Mouse (Mus musculus): Measurements from ENCODE around the gene Lrrc2. TPM values are rescaled to one million over a fixed set of nuclear protein-coding genes. Genes with fewer than 3 reads are reported as not detected.

The Lrrc2 gene
- under 1 TPM; 0.17 to 0.19 TPM for polyA plus RNA-seq (2017; shearing (Covaris generic))

DNA sequence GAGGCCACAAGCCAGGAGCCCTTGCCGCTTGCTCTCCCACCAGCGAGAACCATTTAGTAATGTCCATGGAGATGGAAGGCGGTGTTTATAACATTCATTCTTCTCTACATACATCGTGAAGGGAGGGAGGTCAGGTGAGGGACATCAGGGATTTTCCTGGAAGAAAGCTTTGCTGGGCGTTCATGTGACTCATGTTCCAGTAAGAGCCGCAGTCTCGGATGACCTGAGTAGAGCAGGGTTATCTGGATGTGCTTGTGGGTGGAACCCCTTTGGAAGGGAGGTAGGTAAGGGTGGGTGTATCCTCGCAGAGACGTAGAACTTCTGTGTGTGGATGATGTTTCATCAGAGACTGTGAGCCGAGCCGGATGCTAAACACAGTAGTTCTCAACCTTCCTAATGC, at the start of gene Lrrc2:
Gene Lrrc2, plus strand, starts transcription at position 149 of the 400 bp plus-strand sequence.

DNA sequence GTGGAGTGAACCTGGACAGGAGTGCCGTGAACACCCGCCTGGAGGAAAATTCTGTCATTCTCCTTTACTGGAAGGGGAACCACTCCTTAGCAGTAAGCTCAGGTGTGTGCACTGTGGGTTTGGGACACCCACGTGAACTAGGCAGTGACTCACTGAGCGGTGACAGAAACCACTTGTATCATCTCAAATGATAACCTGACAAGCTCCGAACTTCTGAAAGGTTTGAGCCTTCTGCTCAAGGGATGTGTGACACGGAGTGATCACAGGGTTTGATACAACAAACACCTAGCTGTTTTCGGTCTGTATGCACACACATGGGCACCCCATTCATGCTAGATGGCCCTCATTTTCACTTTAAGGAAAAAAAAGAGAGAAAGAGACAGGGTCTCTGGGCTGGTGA, 34.6 kb upstream of the Lrrc2 start, which contains the start of gene Fam240a:
Gene Fam240a, minus strand, starts transcription at position 76 of the 400 bp plus-strand sequence.

DNA sequence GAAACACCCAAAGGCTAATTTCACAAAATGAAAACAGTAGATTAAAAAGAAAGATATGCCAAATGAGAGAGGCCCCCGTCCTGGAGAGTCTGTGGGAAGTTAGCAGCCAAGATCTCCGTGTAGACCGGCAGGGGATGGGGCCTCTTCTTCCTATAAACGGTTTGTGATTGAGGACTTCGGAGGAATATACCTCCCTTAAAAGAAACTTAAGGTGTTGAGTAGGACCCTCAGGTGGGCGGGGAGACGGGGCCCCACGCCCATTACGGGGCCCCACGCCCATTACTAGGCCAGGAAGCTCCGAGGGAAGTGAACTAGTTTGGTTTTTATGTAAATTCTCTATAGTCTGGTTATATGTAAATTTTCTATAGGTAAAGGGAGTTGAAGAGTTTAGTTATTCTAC, 5.4 kb upstream of the Lrrc2 start, which contains the start of gene Tdgf1:
Gene Tdgf1, minus strand, starts transcription at position 233 of the 400 bp plus-strand sequence.

DNA sequence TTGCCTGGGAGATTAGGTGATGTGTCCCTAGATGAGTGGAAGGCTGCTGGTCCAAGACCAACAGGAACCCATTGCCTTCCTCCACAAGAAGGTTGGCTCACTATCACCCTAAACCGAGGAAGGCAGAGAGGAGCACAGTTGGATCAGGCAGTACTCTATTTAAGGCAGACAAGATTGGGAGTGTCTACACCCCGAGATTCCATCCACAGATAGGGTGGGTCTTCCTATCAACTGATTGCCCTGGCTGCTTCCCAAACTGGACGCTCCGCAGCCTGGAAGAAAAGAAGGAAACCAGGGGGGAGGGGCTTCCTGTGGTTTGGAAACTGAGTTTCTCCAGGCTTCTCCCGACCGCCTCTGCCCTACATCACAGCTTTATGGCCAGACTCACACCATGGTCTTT, 38.9 kb downstream of the Lrrc2 start, which contains the start of gene Rtp3:
Gene Rtp3, minus strand, starts transcription at position 380 of the 400 bp plus-strand sequence.

DNA sequence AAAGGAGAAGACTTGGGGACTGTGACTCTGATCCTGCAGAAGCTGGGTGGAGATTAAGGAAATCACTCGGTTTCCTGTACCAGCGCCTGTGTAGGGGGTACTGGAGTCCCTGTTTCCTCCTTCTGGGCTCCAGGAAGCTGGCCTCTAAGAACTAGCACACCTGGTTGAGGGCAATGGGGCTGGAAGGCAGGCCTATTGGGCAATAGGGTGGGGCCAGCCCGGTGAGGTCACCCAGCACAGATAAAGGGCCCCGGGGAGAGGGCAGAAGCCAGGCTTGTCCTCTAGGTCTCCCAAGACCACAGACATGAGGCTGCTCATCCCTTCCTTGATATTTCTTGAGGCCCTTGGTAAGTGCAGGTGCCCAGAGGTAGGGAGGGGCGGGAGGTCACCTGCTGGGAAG, 67.7 kb downstream of the Lrrc2 start, which contains the start of gene Ltf:
Gene Ltf, plus strand, starts transcription at position 250 of the 400 bp plus-strand sequence.

Other genes starting within 250 kb of the Lrrc2 start
- gene Myl3, start 209.7 kb upstream of the Lrrc2 start, polyA plus RNA-seq (2017; shearing (Covaris generic)) = not detected
- gene Pth1r, start 204.4 kb upstream of the Lrrc2 start, polyA plus RNA-seq (2017; shearing (Covaris generic)) = under 1 TPM; 0.07 to 0.29 TPM
- gene Prss42, start 153.4 kb upstream of the Lrrc2 start, polyA plus RNA-seq (2017; shearing (Covaris generic)) = not detected
- 1 to 10 TPM in 1 of 2 experiments, under 1 TPM in 1; 0.34 to 2.1 TPM for gene Prss44, start 137.6 kb upstream of the Lrrc2 start, polyA plus RNA-seq (2017; shearing (Covaris generic))
- 1 to 10 TPM in 1 of 2 experiments, under 1 TPM in 1; 0.18 to 1.1 TPM for gene Prss43, start 124.9 kb upstream of the Lrrc2 start, polyA plus RNA-seq (2017; shearing (Covaris generic))
- gene Prss45, start 117.0 kb upstream of the Lrrc2 start, polyA plus RNA-seq (2017; shearing (Covaris generic)) = under 1 TPM in 1 of 2 experiments, not detected in 1; 0.86 TPM
- not detected for gene Prss46, start 107.0 kb upstream of the Lrrc2 start, polyA plus RNA-seq (2017; shearing (Covaris generic))
- gene Prss50, start 93.6 kb upstream of the Lrrc2 start, polyA plus RNA-seq (2017; shearing (Covaris generic)) = 1 to 10 TPM in 1 of 2 experiments, not detected in 1; 4.2 TPM
- 10 to 100 TPM; 26.1 to 71.3 TPM for gene Als2cl, start 71.7 kb upstream of the Lrrc2 start, polyA plus RNA-seq (2017; shearing (Covaris generic))
- 10 to 100 TPM in 1 of 2 experiments, 1 to 10 TPM in 1; 6.9 to 19.3 TPM for gene Tmie, start 71.4 kb upstream of the Lrrc2 start, polyA plus RNA-seq (2017; shearing (Covaris generic))
- under 1 TPM in 1 of 2 experiments, not detected in 1; 0.81 TPM for gene Fam240a, start 34.7 kb upstream of the Lrrc2 start, polyA plus RNA-seq (2017; shearing (Covaris generic))
- 1 to 10 TPM in 1 of 2 experiments, under 1 TPM in 1; 0.45 to 4.4 TPM for gene Tdgf1, start 5.4 kb upstream of the Lrrc2 start, polyA plus RNA-seq (2017; shearing (Covaris generic))
- not detected for gene Rtp3, start 39.0 kb downstream of the Lrrc2 start, polyA plus RNA-seq (2017; shearing (Covaris generic))
- under 1 TPM in 1 of 2 experiments, not detected in 1; 0.65 TPM for gene Ltf, start 67.7 kb downstream of the Lrrc2 start, polyA plus RNA-seq (2017; shearing (Covaris generic))
- gene Ccrl2, start 106.0 kb downstream of the Lrrc2 start, polyA plus RNA-seq (2017; shearing (Covaris generic)) = 10 to 100 TPM; 17.8 to 21.3 TPM
- gene Lrrfip2, start 166.0 kb downstream of the Lrrc2 start, polyA plus RNA-seq (2017; shearing (Covaris generic)) = 10 to 100 TPM; 34.5 to 43.2 TPM